Comparison of ENCODE assay signal across 8 mouse cellular contexts in genomic region chr2:32655394-32655744, GRCm38 (mm10). TPM values are rescaled to one million over a fixed set of nuclear protein-coding genes. Genes with fewer than 3 reads are reported as not detected.
DNase-seq lines count a peak whose midpoint lies in the region; ATAC-seq and TF ChIP-seq lines count a peak whose summit lies in the region.
"Had no signal": no experiment of that assay in that cellular context is flagged by ENCODE, and none has a peak within 500 bp of the region (broad histone marks: within the 10 kb centered on the region; RNA-seq: fewer than 3 reads in every experiment).

No protein-coding gene starts in this region.

- H3K4me1 ChIP-seq in kidney, embryonic 15.5 days: peaks cover 34% of the 10 kb centered on the region
- H3K4me1 ChIP-seq in embryonic facial prominence, embryonic 14.5 days (ENCODE audit: control insufficient read depth, insufficient read depth, low read length): peaks cover 22% of the 10 kb centered on the region
- H3K4me1 ChIP-seq in liver, embryonic 12.5 days: peaks cover 70% of the 10 kb centered on the region
- H3K4me1 ChIP-seq in thymus, adult 2 months (replicated peaks; ENCODE audit: control insufficient read depth, insufficient read depth, low read length): 0 out of 2 replicates have a peak, but pooled peaks cover 9% of the 10 kb centered on the region
- no peaks in the 10 kb centered on the region for H3K4me1 ChIP-seq in midbrain, embryonic 13.5 days (replicated peaks)

- no peak for TF ChIP-seq CTCF in thymus, adult 2 months (IDR thresholded peaks at IDR 0.05; ENCODE audit: borderline replicate concordance, control insufficient read depth, extremely low read depth, insufficient read depth, low read length, poor library complexity)

- H3K4me3 ChIP-seq in kidney, embryonic 15.5 days (replicated peaks): no peak overlapping the region
- H3K4me3 ChIP-seq in embryonic facial prominence, embryonic 14.5 days (ENCODE audit: low read depth, low read length): no peak overlapping the region
- H3K4me3 ChIP-seq in liver, embryonic 12.5 days: no peak overlapping the region
- H3K4me3 ChIP-seq in thymus, adult 2 months (ENCODE audit: control insufficient read depth, insufficient read depth, low read length): no peak overlapping the region
- H3K4me3 ChIP-seq in midbrain, embryonic 13.5 days (replicated peaks): no peak overlapping the region

- H3K27ac ChIP-seq in kidney, embryonic 15.5 days: peak overlapping the region; percentile 88
- H3K27ac ChIP-seq in embryonic facial prominence, embryonic 14.5 days (replicated peaks; ENCODE audit: low read depth, low read length): peak overlapping the region; percentile 48
- H3K27ac ChIP-seq in liver, embryonic 12.5 days: peak overlapping the region; percentile 52
- H3K27ac ChIP-seq in thymus, adult 2 months (ENCODE audit: control insufficient read depth, insufficient read depth, low read length): no peak overlapping the region
- H3K27ac ChIP-seq in midbrain, embryonic 13.5 days: no peak overlapping the region

- no peaks in the 10 kb centered on the region for H3K27me3 ChIP-seq in kidney, embryonic 15.5 days
- H3K27me3 ChIP-seq in embryonic facial prominence, embryonic 14.5 days (replicated peaks; ENCODE audit: control insufficient read depth, insufficient read depth, low read length): no peaks in the 10 kb centered on the region
- H3K27me3 ChIP-seq in liver, embryonic 12.5 days (replicated peaks): no peaks in the 10 kb centered on the region
- no peaks in the 10 kb centered on the region for H3K27me3 ChIP-seq in thymus, adult 2 months (ENCODE audit: control insufficient read depth, insufficient read depth, low read length)
- no peaks in the 10 kb centered on the region for H3K27me3 ChIP-seq in midbrain, embryonic 13.5 days

- H3K36me3 ChIP-seq in kidney, embryonic 15.5 days: peaks cover 3% of the 10 kb centered on the region; the same call in 1 of the 2 replicates
- no peaks in the 10 kb centered on the region for H3K36me3 ChIP-seq in embryonic facial prominence, embryonic 14.5 days (ENCODE audit: control insufficient read depth, insufficient read depth, low read length)
- H3K36me3 ChIP-seq in liver, embryonic 12.5 days: peaks cover 12% of the 10 kb centered on the region; the same call in 1 of the 2 replicates
- H3K36me3 ChIP-seq in thymus, adult 2 months (ENCODE audit: control insufficient read depth, insufficient read depth, low read length): no peaks in the 10 kb centered on the region
- H3K36me3 ChIP-seq in midbrain, embryonic 13.5 days: no peaks in the 10 kb centered on the region

- whole genome bisulfite sequencing in kidney, embryonic 15.5 days: 72% methylated on average over 3 of the region's 3 CpGs
- WGBS in embryonic facial prominence, embryonic 14.5 days: 83% methylated on average over 3 of the region's 3 CpGs
- WGBS in liver, embryonic 12.5 days (ENCODE audit: insufficient replicate concordance): 76% methylated on average over 3 of the region's 3 CpGs
- WGBS in thymus, adult 2 months: 69% methylated on average over 3 of the region's 3 CpGs
- WGBS in midbrain, embryonic 13.5 days: 93% methylated on average over 3 of the region's 3 CpGs

- H3K9me3 ChIP-seq in kidney, embryonic 15.5 days (replicated peaks): no peaks in the 10 kb centered on the region
- no peaks in the 10 kb centered on the region for H3K9me3 ChIP-seq in embryonic facial prominence, embryonic 14.5 days (ENCODE audit: control insufficient read depth, low read length)
- no peaks in the 10 kb centered on the region for H3K9me3 ChIP-seq in liver, embryonic 12.5 days (replicated peaks)
- no peaks in the 10 kb centered on the region for H3K9me3 ChIP-seq in midbrain, embryonic 13.5 days

- no peak overlapping the region for H3K4me2 ChIP-seq in kidney, embryonic 15.5 days
- H3K4me2 ChIP-seq in embryonic facial prominence, embryonic 14.5 days (ENCODE audit: low read depth, low read length): no peak overlapping the region
- H3K4me2 ChIP-seq in liver, embryonic 12.5 days: no peak overlapping the region
- H3K4me2 ChIP-seq in midbrain, embryonic 13.5 days (replicated peaks): no peak overlapping the region

- DNase-seq in kidney, adult 11 months: no peak
- peak; percentile 40 for DNase-seq in ZHBTc4 (ENCODE audit: low read depth, low spot score)
- no peak for DNase-seq in embryonic facial prominence, embryonic 14.5 days (ENCODE audit: low spot score)
- no peak for DNase-seq in thymus, adult 2 months
- DNase-seq: cerebellum, adult 9-11 months had no signal

- TF ChIP-seq POLR2A in thymus, adult 2 months (IDR thresholded peaks at IDR 0.05; ENCODE audit: control insufficient read depth, extremely low read depth, insufficient read depth, low read length, poor library complexity): no peak

- no peak overlapping the region for H3K9ac ChIP-seq in kidney, embryonic 15.5 days
- no peak overlapping the region for H3K9ac ChIP-seq in embryonic facial prominence, embryonic 14.5 days (ENCODE audit: low read depth, low read length)
- 0 out of 2 replicates have a peak overlapping the region, but pooled peaks have one; percentile 1 for H3K9ac ChIP-seq in liver, embryonic 12.5 days
- H3K9ac ChIP-seq in midbrain, embryonic 13.5 days (replicated peaks): no peak overlapping the region

- ATAC-seq in kidney, embryonic 15.5 days (replicated peaks; ENCODE audit: low FRiP score): no peak
- ATAC-seq in embryonic facial prominence, embryonic 14.5 days (ENCODE audit: low read depth): no peak
- no peak for ATAC-seq in liver, embryonic 12.5 days
- ATAC-seq in midbrain, embryonic 13.5 days: no peak

RNA-seq across cellular contexts. Expression of gene Eng, which starts 9.0 kb away (rescaled TPM):
- polyA plus RNA-seq in kidney, embryonic 15.5 days (2015; fragmentation: Nextera tagmentation; extraction: Ambion mirVana): 71.9 and 82.1 TPM in 2 replicates
- 57.9 and 64.3 TPM in 2 replicates for polyA plus RNA-seq in embryonic facial prominence, embryonic 14.5 days (2014; fragmentation: Nextera tagmentation; extraction: Ambion mirVana)
- 32.4 and 35.4 TPM in 2 replicates for polyA plus RNA-seq in liver, embryonic 12.5 days (2016; fragmentation: Nextera tagmentation; extraction: Ambion mirVana)
- 62.1 and 66.1 TPM in 2 replicates for polyA plus RNA-seq in thymus, adult 2 months (2012; rRNA removed)
- 22.0 and 24.8 TPM in 2 replicates for polyA plus RNA-seq in midbrain, embryonic 13.5 days (2015; fragmentation: Nextera tagmentation; extraction: Ambion mirVana)

RNA-seq across cellular contexts. Expression of gene Ak1, which starts 33.8 kb away (rescaled TPM):
- polyA plus RNA-seq in kidney, embryonic 15.5 days (2015; fragmentation: Nextera tagmentation; extraction: Ambion mirVana): 32.6 and 34.4 TPM in 2 replicates
- 97.8 and 125 TPM in 2 replicates for polyA plus RNA-seq in embryonic facial prominence, embryonic 14.5 days (2014; fragmentation: Nextera tagmentation; extraction: Ambion mirVana)
- polyA plus RNA-seq in liver, embryonic 12.5 days (2016; fragmentation: Nextera tagmentation; extraction: Ambion mirVana): 2.6 TPM in 2 replicates
- 3.6 and 23.5 TPM in 2 replicates for polyA plus RNA-seq in thymus, adult 2 months (2012; rRNA removed)
- polyA plus RNA-seq in midbrain, embryonic 13.5 days (2015; fragmentation: Nextera tagmentation; extraction: Ambion mirVana): 62.5 and 62.9 TPM in 2 replicates

RNA-seq across cellular contexts. Expression of gene Fpgs, which starts 48.6 kb away (rescaled TPM):
- 33.7 and 40.3 TPM in 2 replicates for polyA plus RNA-seq in kidney, embryonic 15.5 days (2015; fragmentation: Nextera tagmentation; extraction: Ambion mirVana)
- polyA plus RNA-seq in embryonic facial prominence, embryonic 14.5 days (2014; fragmentation: Nextera tagmentation; extraction: Ambion mirVana): 28.2 and 31.0 TPM in 2 replicates
- 32.8 and 35.8 TPM in 2 replicates for polyA plus RNA-seq in liver, embryonic 12.5 days (2016; fragmentation: Nextera tagmentation; extraction: Ambion mirVana)
- polyA plus RNA-seq in thymus, adult 2 months (2012; rRNA removed): 61.8 and 65.7 TPM in 2 replicates
- polyA plus RNA-seq in midbrain, embryonic 13.5 days (2015; fragmentation: Nextera tagmentation; extraction: Ambion mirVana): 16.5 and 16.6 TPM in 2 replicates

RNA-seq across cellular contexts. Expression of gene St6galnac6, which starts 55.9 kb away (rescaled TPM):
- 17.0 and 17.6 TPM in 2 replicates for polyA plus RNA-seq in kidney, embryonic 15.5 days (2015; fragmentation: Nextera tagmentation; extraction: Ambion mirVana)
- 11.1 and 12.1 TPM in 2 replicates for polyA plus RNA-seq in embryonic facial prominence, embryonic 14.5 days (2014; fragmentation: Nextera tagmentation; extraction: Ambion mirVana)
- polyA plus RNA-seq in liver, embryonic 12.5 days (2016; fragmentation: Nextera tagmentation; extraction: Ambion mirVana): 14.5 and 15.4 TPM in 2 replicates
- polyA plus RNA-seq in thymus, adult 2 months (2012; rRNA removed): 18.1 and 25.9 TPM in 2 replicates
- 10.1 and 11.3 TPM in 2 replicates for polyA plus RNA-seq in midbrain, embryonic 13.5 days (2015; fragmentation: Nextera tagmentation; extraction: Ambion mirVana)

RNA-seq across cellular contexts. Expression of gene Cdk9, which starts 57.5 kb away (rescaled TPM):
- 108 and 118 TPM in 2 replicates for polyA plus RNA-seq in kidney, embryonic 15.5 days (2015; fragmentation: Nextera tagmentation; extraction: Ambion mirVana)
- 67.4 and 82.3 TPM in 2 replicates for polyA plus RNA-seq in embryonic facial prominence, embryonic 14.5 days (2014; fragmentation: Nextera tagmentation; extraction: Ambion mirVana)
- 85.3 and 86.1 TPM in 2 replicates for polyA plus RNA-seq in liver, embryonic 12.5 days (2016; fragmentation: Nextera tagmentation; extraction: Ambion mirVana)
- 220 and 239 TPM in 2 replicates for polyA plus RNA-seq in thymus, adult 2 months (2012; rRNA removed)
- polyA plus RNA-seq in midbrain, embryonic 13.5 days (2015; fragmentation: Nextera tagmentation; extraction: Ambion mirVana): 78.5 and 84.5 TPM in 2 replicates

Comparison
In these comparisons a context has a peak if more than half of its experiments do, and no peak if none do; other contexts are left out.
1. H3K27ac ChIP-seq: peak in kidney, embryonic 15.5 days (single experiment), embryonic facial prominence, embryonic 14.5 days (single experiment) and liver, embryonic 12.5 days (single experiment); none in thymus, adult 2 months (single experiment) and midbrain, embryonic 13.5 days (single experiment).